ENCODE assay signal across 10 mouse cellular contexts in genomic region chr9:105697764-105698396, GRCm38 (mm10). TPM values are rescaled to one million over a fixed set of nuclear protein-coding genes. Genes with fewer than 3 reads are reported as not detected.
DNase-seq lines count a peak whose midpoint lies in the region; ATAC-seq and TF ChIP-seq lines count a peak whose summit lies in the region.
"Had no signal": no experiment of that assay in that cellular context is flagged by ENCODE, and none has a peak within 500 bp of the region (broad histone marks: within the 10 kb centered on the region; RNA-seq: fewer than 3 reads in every experiment).

No protein-coding gene starts in this region.

- no peak for TF ChIP-seq POLR2A in thymus, adult 2 months (IDR thresholded peaks at IDR 0.05; ENCODE audit: control insufficient read depth, extremely low read depth, insufficient read depth, low read length, poor library complexity)

- no peak overlapping the region for H3K4me2 ChIP-seq in kidney, embryonic 14.5 days (replicated peaks; ENCODE audit: low read depth, low read length)
- H3K4me2 ChIP-seq in heart, embryonic 11.5 days = peak overlapping the region; percentile 27
- no peak overlapping the region; the same call in 1 of the 2 replicates for H3K4me2 ChIP-seq in stomach, embryonic 14.5 days (replicated peaks; ENCODE audit: low read depth, low read length)

- 0 out of 2 replicates have a peak, but pooled peaks cover 5% of the 10 kb centered on the region for H3K4me1 ChIP-seq in kidney, embryonic 14.5 days (ENCODE audit: control insufficient read depth, insufficient read depth, low read length)
- H3K4me1 ChIP-seq in heart, embryonic 11.5 days (ENCODE audit: control insufficient read depth, insufficient read depth, low read length) = peaks cover 23% of the 10 kb centered on the region
- peaks cover 22% of the 10 kb centered on the region for H3K4me1 ChIP-seq in stomach, embryonic 14.5 days (ENCODE audit: control insufficient read depth, insufficient read depth, low read length)
- H3K4me1 ChIP-seq in thymus, adult 2 months (replicated peaks; ENCODE audit: control insufficient read depth, insufficient read depth, low read length) = no peaks in the 10 kb centered on the region; the same call in 1 of the 2 replicates

- H3K4me3 ChIP-seq in kidney, embryonic 14.5 days (ENCODE audit: low read length) = no peak overlapping the region
- no peak overlapping the region for H3K4me3 ChIP-seq in heart, embryonic 11.5 days (ENCODE audit: low read depth, low read length)
- no peak overlapping the region for H3K4me3 ChIP-seq in stomach, embryonic 14.5 days (ENCODE audit: low read depth, low read length)
- H3K4me3 ChIP-seq in thymus, adult 2 months (ENCODE audit: control insufficient read depth, insufficient read depth, low read length) = no peak overlapping the region

- no peak for DNase-seq in kidney, adult 18-20 months
- DNase-seq in kidney, postnatal 4 days = peak; percentile 63 to 67
- no peak for DNase-seq in left cerebral cortex, adult 18-20 months (ENCODE audit: low spot score in 2 of 2)
- DNase-seq in thymus, adult 2 months = no peak
- DNase-seq: right cerebral cortex, postnatal 25 days had no signal

- no peaks in the 10 kb centered on the region for H3K27me3 ChIP-seq in kidney, embryonic 14.5 days (ENCODE audit: control insufficient read depth, insufficient read depth, low read length)
- peaks cover 3% of the 10 kb centered on the region; the same call in 1 of the 2 replicates for H3K27me3 ChIP-seq in heart, embryonic 11.5 days (ENCODE audit: control insufficient read depth, insufficient read depth, low read length)
- H3K27me3 ChIP-seq in stomach, embryonic 14.5 days (ENCODE audit: control insufficient read depth, insufficient read depth, low read length) = no peaks in the 10 kb centered on the region
- no peaks in the 10 kb centered on the region for H3K27me3 ChIP-seq in thymus, adult 2 months (ENCODE audit: control insufficient read depth, insufficient read depth, low read length)

- H3K9me3 ChIP-seq in kidney, embryonic 14.5 days (ENCODE audit: control insufficient read depth, low read length) = no peaks in the 10 kb centered on the region
- H3K9me3 ChIP-seq in heart, embryonic 11.5 days (replicated peaks; ENCODE audit: control insufficient read depth, low read length) = no peaks in the 10 kb centered on the region
- no peaks in the 10 kb centered on the region for H3K9me3 ChIP-seq in stomach, embryonic 14.5 days (ENCODE audit: control insufficient read depth, low read depth, low read length)

- no peak for TF ChIP-seq CTCF in thymus, adult 2 months (IDR thresholded peaks at IDR 0.05; ENCODE audit: borderline replicate concordance, control insufficient read depth, extremely low read depth, insufficient read depth, low read length, poor library complexity)

- no peak overlapping the region for H3K9ac ChIP-seq in kidney, embryonic 14.5 days (ENCODE audit: low read depth, low read length)
- no peak overlapping the region for H3K9ac ChIP-seq in heart, embryonic 11.5 days (ENCODE audit: low read depth, low read length)
- no peak overlapping the region for H3K9ac ChIP-seq in stomach, embryonic 14.5 days (replicated peaks; ENCODE audit: low read depth, low read length)

- H3K36me3 ChIP-seq in kidney, embryonic 14.5 days (ENCODE audit: control insufficient read depth, insufficient read depth, low read length) = no peaks in the 10 kb centered on the region
- no peaks in the 10 kb centered on the region for H3K36me3 ChIP-seq in heart, embryonic 11.5 days (ENCODE audit: control insufficient read depth, insufficient read depth, low read length)
- no peaks in the 10 kb centered on the region for H3K36me3 ChIP-seq in stomach, embryonic 14.5 days (ENCODE audit: control insufficient read depth, insufficient read depth, low read length)
- no peaks in the 10 kb centered on the region for H3K36me3 ChIP-seq in thymus, adult 2 months (ENCODE audit: control insufficient read depth, insufficient read depth, low read length)

- 49% methylated on average over 9 of the region's 9 CpGs for WGBS in kidney, embryonic 14.5 days
- 21% methylated on average over 9 of the region's 9 CpGs for WGBS in heart, embryonic 11.5 days (ENCODE audit: insufficient replicate concordance)
- 32% methylated on average over 9 of the region's 9 CpGs for WGBS in stomach, embryonic 14.5 days
- WGBS in thymus, adult 2 months = 81% methylated on average over 9 of the region's 9 CpGs

- ATAC-seq in kidney, embryonic 14.5 days (ENCODE audit: low FRiP score, low TSS enrichment) = peak; percentile 61; the same call in 1 of the 2 replicates
- peak; percentile 78 for ATAC-seq in heart, embryonic 11.5 days (replicated peaks; ENCODE audit: insufficient number of reproducible peaks, low FRiP score, low TSS enrichment)
- ATAC-seq in stomach, embryonic 14.5 days (ENCODE audit: insufficient number of reproducible peaks, insufficient read depth, low FRiP score, low read depth) = 0 out of 2 replicates have a peak, but pooled peaks have one; percentile 25
- ATAC-seq in cerebellum, adult (ENCODE audit: insufficient number of reproducible peaks, low FRiP score, low TSS enrichment) = no peak
- ATAC-seq: midbrain, embryonic 16.5 days had no signal

- H3K27ac ChIP-seq in kidney, embryonic 14.5 days (ENCODE audit: low read depth, low read length) = peak overlapping the region; percentile 9; the same call in 1 of the 2 replicates
- H3K27ac ChIP-seq in heart, embryonic 11.5 days (ENCODE audit: low read depth, low read length) = peak overlapping the region; percentile 70
- H3K27ac ChIP-seq in stomach, embryonic 14.5 days (ENCODE audit: low read length) = peak overlapping the region; percentile 52; the same call in 1 of the 2 replicates
- H3K27ac ChIP-seq in thymus, adult 2 months (ENCODE audit: control insufficient read depth, insufficient read depth, low read length) = no peak overlapping the region

RNA-seq across cellular contexts. Expression of gene Pik3r4, which starts 55.1 kb away (rescaled TPM):
- 13.8 and 26.8 TPM in 2 replicates for polyA plus RNA-seq in kidney, embryonic 14.5 days (2014; fragmentation: Nextera tagmentation; extraction: Ambion mirVana)
- polyA plus RNA-seq in heart, embryonic 11.5 days (2014; fragmentation: Nextera tagmentation; extraction: Ambion mirVana) = 16.1 and 18.9 TPM in 2 replicates
- polyA plus RNA-seq in stomach, embryonic 14.5 days (2014; fragmentation: Nextera tagmentation; extraction: Ambion mirVana) = 24.9 and 26.5 TPM in 2 replicates
- 10 to 100 TPM; 41.2 to 47.9 TPM for total RNA-seq in left cerebral cortex, adult 18-20 months (2021)
- polyA plus RNA-seq in thymus, adult 2 months (2012; rRNA removed) = 20.9 and 26.6 TPM in 2 replicates

Comparison
In these comparisons a context has a peak if more than half of its experiments do, and no peak if none do; other contexts are left out.
1. DNase-seq: peak in kidney, postnatal 4 days (2 of 2); none in kidney, adult 18-20 months (single experiment), left cerebral cortex, adult 18-20 months (0 of 2) and thymus, adult 2 months (single experiment).